Mouse (Mus musculus) c-Kit-positive CD71-positive TER-119-positive erythroid progenitor cells, embryonic 14.5 days (primary cell): ENCODE data around the gene Slc4a2.
"Not testable (repeated sequence)": the region's sequence is repeated elsewhere in the genome, so short reads cannot be mapped to it uniquely, and the experiment has no call there.

Experiments used
- DNase-seq: peaks from one replicate; pipeline ENCODE4 v3.0.0-alpha.2; 2013; ENCODE audit warnings: low spot score

The Slc4a2 gene

DNA sequence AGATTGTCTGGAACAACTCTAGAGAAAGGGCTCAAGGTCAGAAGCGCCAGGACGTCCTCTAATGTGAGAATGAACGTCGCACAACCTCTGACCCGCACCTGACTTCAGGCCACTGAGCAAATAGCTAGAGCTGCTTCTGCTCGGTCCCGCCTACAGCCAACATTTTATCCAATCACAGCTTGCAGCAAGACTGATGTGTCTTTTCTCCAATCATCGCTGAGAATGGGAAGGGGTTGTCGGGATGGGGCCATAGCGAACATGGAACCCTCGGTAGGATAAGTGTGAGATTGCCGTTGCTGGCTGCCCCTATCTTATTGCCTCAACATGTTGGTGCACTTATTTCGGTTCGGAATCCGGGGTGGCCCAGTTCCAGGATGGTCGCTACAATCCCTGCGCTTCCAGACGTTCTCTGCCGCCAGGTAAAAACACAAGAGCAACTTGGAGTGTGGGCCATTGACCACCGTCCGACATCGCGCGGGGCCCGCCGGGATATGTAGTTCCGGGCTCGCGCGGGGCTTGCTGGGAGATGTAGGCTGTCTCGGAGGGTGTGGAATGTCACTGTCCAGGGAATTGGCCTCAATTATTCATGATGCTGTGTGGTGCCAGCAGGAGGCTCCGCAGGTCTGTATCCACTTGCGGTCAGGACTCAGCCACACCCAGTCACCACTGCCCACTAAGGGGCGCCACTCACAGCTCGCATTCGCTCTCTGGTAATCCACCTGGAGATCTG, 29.3 kb upstream of the Slc4a2 start:
- peak; percentile 95 for DNase-seq

DNA sequence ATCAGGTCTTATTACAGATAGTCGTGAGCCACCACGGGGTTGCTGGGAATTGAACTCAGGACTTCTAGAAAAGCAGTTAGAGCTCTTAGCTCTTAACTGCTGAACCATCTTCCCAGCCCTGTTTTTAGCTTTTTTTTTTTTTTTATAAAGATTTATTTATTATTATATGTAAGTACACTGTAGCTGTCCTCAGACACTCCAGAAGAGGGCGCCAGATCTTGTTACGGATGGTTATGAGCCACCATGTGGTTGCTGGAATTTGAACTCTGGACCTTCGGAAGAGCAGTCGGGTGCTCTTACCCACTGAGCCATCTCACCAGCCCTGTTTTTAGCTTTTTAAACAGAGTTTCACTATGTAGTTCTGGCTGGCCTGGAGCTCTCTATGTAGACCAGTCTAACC, 27.4 kb upstream of the Slc4a2 start:
- DNase-seq, result not testable (repeated sequence)

DNA sequence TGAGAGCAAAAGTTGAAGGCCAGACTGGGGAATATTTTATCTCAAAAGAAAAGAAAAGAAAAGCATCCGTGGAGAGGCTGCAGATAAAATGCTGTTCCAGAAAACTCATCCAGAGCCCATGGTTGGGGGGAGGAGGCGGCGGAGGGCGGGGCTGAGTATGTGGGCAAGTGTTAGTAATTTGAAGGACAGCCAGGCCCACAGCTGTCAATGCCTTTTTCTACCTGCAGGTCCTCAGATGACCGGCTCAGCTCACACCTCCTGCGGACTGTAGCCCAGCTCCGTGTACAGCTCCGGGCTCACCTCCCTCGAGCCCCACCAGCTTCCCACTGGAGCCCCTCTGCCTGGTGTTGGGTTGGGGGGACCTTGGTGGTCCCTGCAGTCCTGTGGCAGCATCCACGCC, 24.0 kb upstream of the Slc4a2 start:
- DNase-seq, result no peak

DNA sequence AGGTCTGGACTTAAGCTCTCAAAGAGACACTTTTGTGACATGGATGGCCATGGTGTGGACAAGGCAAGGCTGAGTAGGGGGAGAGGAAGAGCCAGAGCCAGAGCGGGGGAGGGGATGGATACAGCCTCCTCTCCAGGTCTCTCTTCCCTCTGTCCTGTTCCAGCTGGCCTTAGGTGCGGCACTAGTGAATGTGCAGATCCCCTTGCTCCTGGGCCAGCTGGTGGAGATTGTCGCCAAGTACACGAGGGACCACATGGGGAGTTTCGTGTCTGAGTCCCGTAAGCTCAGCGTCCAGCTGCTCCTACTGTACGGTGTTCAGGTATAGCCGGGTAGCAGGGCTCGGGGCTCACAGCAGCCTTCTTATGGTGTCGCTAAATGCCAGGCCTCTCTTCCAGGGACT, 23.3 kb upstream of the Slc4a2 start:
- no peak for DNase-seq

DNA sequence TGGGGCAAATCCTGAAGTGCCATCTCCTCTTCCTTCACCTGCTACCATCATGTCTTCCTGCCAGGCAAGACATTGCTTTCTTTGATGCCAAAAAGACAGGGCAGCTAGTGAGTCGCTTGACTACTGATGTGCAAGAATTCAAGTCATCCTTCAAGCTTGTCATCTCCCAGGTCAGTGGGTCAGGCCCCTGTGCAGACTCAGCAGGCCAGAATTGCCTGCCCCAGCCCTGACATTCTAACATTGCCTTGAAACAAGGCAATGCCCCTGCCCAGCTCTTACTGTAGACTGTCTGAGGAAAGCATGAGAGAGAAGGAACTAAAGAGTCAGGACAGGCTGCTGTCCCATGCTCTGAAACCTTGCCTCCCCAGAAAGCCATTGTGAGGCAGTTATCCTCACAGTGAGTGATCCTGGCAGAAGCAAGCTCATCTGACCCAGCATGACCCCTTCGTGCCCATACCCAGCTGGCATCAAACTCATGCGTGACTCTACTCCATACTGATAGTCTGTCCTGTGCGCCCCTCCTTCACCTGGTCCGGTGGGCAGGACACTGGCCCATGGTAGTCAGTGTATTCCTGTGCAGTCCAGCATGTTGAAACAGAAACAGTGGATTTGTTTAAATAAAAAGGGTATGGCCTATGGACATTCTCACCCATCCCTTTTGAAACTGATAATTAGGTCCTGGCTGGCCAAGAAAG, 22.6 kb upstream of the Slc4a2 start:
- DNase-seq, result no peak

DNA sequence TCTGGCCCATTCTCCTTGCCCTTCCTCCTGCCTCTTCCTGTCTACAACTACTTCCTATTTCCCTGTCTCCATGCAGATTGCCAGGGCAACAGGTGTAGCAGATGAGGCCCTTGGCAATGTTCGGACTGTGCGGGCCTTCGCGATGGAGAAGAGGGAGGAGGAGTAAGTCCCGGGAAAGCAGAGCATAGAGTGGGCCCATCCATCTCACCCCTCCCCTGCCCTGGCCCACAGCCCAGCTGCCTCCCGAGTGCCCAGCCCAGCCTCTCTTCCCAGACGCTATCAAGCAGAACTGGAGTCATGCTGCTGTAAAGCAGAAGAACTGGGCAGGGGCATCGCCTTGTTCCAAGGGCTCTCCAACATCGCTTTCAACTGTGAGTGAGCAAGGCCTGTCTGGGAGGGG, 21.7 kb upstream of the Slc4a2 start:
- DNase-seq, result no peak

DNA sequence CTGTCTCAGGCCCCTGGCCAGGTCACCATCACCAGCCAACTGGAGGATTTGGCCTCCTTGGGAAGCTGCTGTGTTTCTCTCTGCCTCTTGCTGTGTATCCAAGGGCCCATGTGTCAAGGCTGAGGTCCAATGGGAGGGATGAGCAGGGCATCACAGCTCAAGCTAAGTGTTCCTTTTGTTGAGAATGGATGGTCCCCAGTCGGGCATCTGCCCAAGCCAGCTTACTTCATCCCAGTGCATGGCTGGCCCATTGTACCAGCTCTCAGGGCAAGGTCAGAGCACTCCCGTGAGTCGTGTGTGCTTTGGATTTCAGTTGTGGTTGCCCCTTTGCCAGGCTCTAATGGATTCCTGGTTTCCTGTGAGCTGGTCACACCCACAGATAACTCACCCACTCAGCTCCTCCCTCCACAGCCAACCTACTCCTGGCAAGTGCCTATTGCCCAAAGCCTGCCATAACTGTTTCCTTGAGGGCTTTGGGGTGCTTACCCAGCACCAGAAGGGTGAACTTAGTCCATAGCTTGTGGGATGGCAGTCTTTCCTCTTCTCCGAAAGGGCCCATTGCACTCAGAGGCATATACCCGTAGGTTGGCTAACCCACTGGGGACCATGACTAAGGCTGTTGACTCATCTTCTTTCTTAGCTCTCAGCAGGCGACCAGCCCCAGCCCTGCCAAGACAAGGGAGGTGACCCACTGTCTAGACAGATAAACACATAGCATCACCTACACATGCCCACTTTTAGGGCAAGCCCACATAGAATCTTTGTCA, 18.9 kb upstream of the Slc4a2 start:
- DNase-seq, result no peak

DNA sequence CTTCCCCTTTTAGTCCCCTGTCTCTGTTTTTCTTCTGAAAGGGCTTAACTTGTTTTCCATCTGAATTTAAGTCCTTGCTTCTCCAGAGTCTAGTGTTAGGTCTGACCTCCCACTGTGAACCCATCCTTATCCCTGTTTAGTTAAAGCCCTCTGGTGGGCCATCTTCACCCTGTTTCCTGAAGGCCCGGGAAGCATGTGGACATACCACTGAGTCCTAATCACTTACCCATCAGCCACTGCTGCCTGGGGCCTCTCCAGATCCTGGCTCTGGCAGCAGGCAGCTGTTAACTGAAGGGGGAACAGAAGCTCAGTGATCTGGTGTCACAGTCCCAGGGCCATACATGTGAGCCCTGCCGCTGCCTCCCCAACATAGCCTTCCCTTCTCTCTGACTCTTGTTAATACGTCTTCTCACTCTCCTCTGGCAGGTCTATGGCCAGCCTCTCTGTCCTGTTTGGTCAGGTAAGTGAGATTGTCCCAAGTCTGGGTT, 18.2 kb upstream of the Slc4a2 start:
- no peak for DNase-seq

DNA sequence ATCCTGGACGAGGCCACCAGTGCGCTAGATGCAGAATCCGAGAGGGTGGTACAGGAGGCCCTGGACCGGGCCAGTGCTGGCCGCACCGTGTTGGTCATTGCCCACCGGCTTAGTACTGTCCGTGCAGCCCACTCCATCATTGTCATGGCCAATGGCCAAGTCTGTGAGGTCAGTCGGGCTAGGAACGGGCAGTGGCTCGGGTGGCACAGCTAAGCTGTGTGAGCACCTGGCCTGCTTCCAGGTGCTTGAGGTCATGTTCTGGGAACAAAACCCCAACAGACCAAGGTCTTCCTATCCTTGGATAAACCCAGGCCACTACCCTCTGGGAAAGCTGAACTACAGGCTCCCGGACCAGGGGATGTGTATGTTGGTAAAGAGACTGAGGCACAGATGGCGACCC, 15.0 kb upstream of the Slc4a2 start:
- DNase-seq, result no peak

DNA sequence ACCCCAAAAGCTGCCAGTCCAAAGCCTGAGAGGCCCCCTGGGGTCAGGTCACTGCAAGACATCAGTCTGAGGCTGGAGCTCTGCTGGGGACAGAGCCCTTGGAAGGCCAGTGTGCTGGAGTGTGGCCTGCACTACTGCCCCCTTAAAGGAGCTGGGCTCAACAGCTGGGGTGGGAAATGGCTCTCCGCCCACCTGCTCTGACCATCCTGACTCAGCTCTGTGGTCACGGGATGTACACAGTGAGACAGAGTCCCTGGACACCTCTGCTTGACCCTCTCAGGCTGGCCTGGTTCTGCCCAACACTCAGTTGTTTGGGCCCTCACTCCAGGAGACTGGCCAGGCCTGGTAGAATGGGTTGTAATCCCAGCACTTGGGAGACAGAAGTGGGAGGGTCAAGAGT, 14.2 kb upstream of the Slc4a2 start:
- DNase-seq, result no peak

DNA sequence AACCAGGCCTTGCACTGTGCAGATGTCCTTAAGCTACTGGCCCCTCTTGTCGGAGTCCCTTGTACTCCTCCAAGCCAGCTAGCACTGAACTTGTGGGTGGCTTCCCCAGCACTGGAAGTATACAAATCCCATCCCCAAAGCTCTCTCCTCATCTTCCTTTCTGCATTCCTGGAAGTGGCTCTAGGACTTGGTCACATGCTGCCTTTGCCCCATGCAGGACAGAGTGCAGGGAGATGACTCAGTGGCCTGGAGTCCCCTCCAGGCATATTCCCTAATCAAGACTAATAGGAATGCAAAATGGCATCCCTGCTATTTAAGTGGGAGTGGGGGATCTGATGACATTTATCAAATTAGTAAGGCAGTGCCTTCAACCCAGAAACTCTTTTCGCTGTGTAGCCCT, 11.6 kb upstream of the Slc4a2 start:
- no peak for DNase-seq

DNA sequence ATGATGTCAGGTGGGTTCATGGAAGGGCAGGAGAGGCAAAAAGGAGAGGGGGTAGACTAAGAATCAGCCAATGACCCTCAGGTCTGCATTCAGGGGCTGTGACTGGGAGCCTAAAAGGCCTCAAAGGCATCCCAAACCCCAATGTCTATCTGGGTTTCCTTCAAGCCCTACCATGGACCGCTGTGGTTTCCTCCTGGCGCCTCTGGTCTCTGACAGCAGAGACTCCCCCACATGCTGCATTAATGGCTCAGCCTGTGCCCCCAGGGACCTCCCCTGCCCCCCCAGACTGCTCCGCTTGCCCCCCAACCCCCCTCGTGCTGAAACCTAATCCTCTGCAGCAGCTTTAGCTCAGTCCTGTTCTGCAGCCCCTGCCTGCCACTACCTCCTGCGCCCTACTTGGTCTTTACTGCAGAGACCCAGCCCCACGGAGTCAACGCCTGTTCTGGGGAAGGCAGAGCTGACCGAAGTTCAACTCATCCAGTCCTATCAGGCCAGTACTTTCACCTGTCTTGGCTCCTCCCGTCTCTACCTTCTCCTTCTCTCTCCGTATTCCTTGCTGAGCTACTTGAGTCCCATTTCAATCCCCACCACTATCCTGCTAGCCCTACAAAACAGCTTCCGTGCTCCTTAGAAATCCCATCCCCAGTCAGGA, 10.5 kb upstream of the Slc4a2 start, which contains the start of gene Asic3:
Gene Asic3, plus strand, starts transcription at position 351 of the 652 bp plus-strand sequence.
- no peak for DNase-seq

DNA sequence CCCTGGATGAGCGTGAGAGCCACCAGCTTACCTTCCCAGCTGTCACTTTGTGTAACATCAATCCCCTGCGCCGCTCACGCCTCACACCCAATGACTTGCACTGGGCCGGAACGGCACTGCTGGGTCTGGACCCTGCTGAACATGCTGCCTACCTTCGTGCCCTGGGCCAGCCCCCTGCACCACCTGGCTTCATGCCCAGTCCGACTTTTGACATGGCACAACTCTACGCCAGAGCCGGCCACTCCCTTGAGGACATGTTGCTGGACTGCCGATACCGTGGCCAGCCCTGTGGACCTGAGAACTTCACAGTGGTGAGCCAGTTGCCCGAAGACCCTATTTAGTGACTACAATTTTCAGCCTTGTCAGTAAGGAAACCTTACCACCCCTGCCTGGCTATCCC, 9.7 kb upstream of the Slc4a2 start:
- no peak for DNase-seq

DNA sequence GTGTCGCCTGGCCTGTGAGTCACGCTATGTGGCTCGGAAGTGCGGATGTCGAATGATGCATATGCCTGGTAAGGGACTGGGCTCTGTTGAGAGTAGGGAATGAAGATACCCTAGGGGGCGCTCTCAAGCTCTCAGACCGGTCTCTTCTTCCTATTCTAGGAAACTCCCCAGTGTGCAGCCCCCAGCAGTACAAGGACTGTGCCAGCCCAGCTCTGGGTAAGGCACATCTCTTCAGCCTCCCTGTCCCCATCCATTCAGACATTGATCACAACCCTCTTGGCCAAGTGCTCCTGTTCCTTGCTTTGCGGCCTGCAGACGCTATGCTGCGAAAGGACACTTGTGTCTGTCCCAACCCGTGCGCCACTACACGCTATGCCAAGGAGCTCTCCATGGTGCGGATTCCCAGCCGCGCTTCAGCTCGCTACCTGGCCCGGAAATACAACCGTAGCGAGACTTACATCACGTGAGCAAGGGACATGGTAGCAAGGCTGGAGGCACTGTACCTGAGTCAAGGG, 7.4 kb upstream of the Slc4a2 start:
- DNase-seq, result peak; percentile 66

DNA sequence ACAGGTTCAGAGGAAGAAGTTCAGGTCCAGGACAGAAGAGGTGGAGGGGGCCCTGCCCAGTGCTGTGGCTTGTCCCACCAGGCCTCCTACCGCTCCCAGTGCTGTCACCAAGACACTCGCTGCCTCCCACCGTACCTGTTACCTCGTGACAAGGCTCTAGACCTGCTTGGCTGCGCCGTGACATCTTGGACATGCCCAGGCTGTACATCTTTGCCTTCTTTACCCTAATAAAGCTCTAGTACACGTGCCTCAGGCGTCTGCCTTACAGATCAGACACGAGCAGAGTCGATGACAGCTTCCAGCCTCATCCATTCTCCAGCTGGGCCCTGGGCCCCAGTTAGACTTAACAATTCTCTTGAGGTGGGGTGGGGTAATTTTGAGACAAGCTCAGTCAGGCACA, 6.0 kb upstream of the Slc4a2 start:
- DNase-seq, result no peak

DNA sequence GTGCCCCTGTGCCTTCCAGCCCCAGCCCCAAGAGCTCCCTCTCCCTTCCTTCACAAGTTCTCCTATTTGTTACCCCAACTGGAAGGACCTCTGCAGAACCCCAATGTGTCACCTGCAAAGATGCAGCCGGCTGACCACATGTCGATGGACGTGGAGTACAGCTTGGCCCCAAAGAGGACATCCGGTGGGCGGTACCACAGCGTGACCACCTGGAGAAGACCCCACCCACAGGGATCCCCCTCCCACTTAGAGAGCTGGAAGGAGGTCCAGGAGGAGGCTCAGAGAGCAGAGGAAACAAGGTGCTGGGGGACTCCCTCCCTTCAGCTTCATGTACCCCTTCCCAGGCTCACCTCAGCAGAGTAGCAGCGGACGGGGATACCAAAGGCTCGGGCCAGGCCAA, 3.3 kb upstream of the Slc4a2 start:
- DNase-seq, result no peak

DNA sequence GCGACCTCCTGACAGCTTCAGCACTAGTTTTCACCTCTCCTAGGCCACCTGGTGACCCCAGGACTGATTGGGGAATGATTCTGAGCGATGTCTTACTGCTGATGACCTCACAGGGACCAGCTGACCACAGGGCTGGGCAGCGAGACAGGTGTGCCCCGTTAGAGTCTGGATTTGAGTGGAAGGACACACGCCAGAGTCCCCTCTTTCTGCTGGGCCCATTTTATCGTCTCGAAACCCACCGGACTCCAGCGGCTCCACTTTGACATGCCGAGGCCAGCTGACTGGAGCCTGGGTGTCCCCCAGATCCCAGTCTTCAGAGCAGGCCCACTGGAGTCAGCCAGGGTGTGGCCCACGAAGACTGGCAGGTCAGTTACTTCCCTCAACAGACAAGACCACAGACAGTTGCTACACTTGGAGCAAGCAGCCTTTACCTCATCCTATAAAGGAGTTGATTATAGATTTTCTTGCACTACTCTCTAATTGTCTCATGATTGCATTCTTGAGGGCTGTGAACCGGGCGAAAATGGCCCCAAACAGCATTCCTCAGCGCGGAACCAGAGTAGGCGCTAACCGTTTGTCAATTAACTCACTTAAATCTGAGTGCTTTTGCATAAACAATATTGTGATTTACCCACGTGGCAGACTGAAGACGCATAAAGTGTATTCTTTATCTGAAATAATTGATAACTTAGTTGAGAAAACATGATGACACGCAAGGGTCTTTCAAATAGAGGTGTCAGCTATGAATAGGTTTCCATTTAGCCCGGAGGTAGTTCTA, 556 bp downstream of the Slc4a2 start:
- DNase-seq, result peak; percentile 40

DNA sequence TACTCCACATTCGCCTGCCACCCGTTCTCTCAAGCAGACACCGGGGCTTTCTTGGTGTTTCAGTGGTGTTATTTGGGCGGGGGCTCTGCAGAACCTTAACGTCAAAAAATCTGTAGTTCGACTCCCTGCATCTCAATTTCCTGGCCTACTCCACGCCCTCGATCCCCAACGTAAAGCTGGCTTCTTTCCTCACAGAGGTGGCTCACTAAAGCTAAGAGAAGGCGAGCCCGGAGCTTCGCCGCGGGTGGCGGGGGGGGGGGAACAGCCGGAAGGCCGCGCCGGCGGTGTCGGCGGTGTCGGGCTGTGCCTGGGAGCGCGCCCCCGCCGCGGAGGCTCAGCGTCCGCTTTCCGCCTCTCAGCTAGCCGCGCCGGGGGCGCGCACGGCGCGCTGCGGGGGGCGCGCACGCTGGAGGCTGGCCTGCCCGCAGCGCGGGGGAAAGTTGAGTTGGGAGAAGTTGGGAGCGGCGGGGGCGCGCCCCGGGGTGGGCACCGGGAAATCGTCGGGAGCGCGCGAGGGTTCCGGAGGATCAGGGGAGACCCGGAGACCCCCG, 1.3 kb downstream of the Slc4a2 start:
- peak; percentile 74 for DNase-seq

DNA sequence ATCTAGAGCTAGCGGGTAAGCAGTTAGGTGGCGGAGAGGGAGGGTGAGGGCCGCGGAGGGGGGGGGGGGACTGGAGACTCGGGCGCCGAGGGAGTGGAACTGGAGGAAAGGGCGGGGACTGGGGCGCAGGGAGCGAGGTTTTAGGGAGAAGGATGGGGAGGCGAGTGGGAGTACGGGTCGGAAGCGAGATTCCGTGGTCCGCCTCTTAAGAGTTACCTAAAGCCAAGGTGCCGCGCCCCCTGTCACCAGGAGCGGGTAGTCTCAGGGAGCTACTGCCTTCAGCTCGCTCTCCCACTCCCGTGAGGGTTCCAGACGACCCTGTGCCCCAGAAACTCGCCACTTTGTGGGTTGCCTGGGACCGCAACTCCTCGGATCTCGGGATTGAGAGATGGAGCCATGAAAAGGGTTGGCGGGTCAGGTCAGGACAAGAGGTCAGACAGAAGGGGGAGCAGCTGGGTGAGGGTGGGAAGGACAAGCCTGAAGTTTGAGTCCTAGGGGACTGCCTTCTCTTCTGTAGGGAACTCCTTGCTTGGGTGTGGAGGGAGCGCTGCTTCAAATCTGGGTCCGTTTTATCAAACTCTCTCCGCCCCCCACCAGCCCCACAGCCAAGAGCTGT, 1.9 kb downstream of the Slc4a2 start:
- DNase-seq, result peak; percentile 43

DNA sequence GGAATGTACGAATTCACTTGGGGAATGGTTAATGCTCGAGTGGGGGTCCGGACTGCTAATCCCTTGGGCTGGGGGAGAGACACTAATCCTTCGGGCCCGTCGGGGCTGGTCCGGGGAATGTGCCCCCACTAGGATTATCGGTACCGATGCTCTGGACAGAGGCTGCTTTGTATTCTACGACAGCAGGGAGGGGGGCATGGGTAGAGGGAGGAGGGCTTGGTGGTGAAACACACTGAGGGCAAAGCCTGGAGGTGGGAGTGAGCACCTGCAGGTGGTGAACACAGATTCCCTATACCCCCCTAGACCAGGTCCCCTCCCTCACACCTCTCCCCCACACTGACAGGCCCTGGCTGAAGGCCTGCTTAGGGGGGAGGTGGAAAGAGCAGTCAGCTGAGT, 2.4 kb downstream of the Slc4a2 start:
- no peak for DNase-seq
